Mouse (Mus musculus): ENCODE results near the gene Fgfr3. TPM values are rescaled to one million over a fixed set of nuclear protein-coding genes. Genes with fewer than 3 reads are reported as not detected.

Gene Fgfr3
- polyA plus RNA-seq, 1 experiment: 4.3 TPM

DNA sequence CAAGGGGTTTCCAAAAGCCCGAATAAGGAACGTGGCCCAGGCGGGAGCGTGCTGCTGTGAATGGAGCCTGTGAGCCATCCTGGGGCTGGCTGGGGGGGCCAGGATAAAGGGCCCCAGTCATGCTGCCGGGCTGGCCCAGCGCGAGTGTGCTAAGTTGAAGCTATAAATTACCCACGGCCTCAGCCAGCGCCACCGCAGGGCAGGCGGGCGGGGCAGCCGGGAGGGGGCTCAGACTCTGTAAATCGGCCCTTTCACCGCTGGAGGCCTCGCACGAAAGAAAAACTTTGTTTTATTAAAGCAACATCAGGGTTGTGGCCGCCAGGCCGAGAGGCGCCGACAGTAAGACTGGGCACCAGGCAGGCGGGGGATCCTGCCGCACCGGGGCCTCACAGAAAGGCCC, 29.1 kb upstream of the Fgfr3 start:
- Histone ChIP-seq H3K27ac (ENCODE audit: control insufficient read depth, insufficient read depth, low read depth, low read length) (no peak overlapping the region), H3K36me3 (ENCODE audit: control insufficient read depth, insufficient read depth, low read length) (no peaks in the 10 kb centered on the region), H3K27me3 (ENCODE audit: control insufficient read depth, insufficient read depth, low read length) (no peaks in the 10 kb centered on the region), H3K4me3 (ENCODE audit: control insufficient read depth, low read depth, low read length) (no peak overlapping the region), H3K4me1 (ENCODE audit: control insufficient read depth, insufficient read depth, low read length) (peaks cover 26% of the 10 kb centered on the region)
- no peak for TF ChIP-seq CTCF (IDR thresholded peaks at IDR 0.05; ENCODE audit: control insufficient read depth, insufficient read depth, insufficient replicate concordance, low read depth, low read length)
- no peak for TF ChIP-seq POLR2A (IDR thresholded peaks at IDR 0.05; ENCODE audit: control insufficient read depth, low read depth, low read length)

DNA sequence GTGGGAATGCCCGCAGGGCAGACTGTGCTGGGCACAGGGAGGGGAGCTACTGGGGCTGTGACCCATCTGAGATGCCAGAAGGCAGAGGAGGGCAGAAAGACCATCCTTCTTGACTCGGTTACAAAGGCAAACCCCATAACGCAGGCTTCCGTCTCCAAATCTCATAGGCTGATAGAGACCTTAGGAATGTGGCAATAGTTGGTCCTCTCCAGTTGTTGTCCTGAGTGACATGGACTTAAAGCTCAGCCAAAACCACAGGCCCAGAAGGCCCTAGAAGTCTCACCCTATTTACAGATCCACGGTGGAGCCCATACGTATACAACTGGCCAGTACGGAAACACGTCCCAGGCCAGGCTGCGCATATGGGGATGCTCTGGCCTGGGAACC, 27.0 kb upstream of the Fgfr3 start:
- H3K4me3 ChIP-seq (ENCODE audit: control insufficient read depth, low read depth, low read length): no peak overlapping the region
- H3K4me1 ChIP-seq (ENCODE audit: control insufficient read depth, insufficient read depth, low read length): peaks cover 26% of the 10 kb centered on the region
- no peaks in the 10 kb centered on the region for H3K27me3 ChIP-seq (ENCODE audit: control insufficient read depth, insufficient read depth, low read length)
- H3K27ac ChIP-seq (ENCODE audit: control insufficient read depth, insufficient read depth, low read depth, low read length): no peak overlapping the region
- no peaks in the 10 kb centered on the region for H3K36me3 ChIP-seq (ENCODE audit: control insufficient read depth, insufficient read depth, low read length)
- TF ChIP-seq CTCF (IDR thresholded peaks at IDR 0.05; ENCODE audit: control insufficient read depth, insufficient read depth, insufficient replicate concordance, low read depth, low read length) (no peak), POLR2A (IDR thresholded peaks at IDR 0.05; ENCODE audit: control insufficient read depth, low read depth, low read length) (no peak)

DNA sequence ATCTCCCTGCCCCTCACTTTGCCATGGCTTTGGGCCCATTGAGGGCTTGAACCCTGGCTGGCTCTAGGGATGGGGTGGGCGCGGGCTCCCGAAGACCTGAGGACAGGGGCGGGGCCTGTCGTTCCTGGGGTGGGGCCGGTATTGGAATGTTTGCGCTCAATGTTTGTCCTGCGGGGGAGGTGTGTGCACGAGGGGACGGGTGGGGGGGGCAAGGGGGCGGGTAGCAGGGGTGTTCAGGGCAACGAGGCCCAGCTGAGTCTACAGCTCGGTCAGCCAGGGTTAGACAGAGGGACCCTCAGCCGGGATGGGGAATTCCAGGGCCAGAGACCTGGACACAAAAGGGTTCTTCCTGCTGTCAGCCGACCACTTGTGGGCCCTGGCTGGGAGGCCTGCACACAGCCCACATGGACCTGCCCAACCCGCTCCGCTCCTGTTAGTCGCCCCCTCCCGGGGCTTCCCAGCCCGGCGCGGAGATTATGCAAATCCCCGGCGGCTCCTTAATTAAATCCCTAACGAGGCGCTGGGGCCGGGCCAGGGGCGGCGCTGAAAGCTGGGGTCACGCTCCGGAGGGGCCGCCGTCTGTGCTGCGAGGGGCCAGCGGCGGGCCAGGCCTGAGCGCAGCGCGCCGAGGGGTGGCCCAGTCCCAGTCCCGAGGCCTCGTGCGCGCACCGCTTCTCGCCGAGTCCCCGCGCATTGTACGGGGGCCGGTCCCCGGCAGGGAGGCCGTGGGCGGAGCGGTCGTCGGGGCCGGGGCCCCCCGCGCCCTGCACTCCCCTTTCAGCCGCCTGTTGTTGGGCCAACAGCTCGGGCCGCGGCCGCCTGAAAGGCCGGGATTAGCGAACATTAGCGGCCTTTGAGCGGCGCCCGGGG, 26.4 kb upstream of the Fgfr3 start:
- H3K4me1 ChIP-seq (ENCODE audit: control insufficient read depth, insufficient read depth, low read length): peaks cover 26% of the 10 kb centered on the region
- H3K4me3 ChIP-seq (ENCODE audit: control insufficient read depth, low read depth, low read length): peak overlapping the region; percentile 70
- no peaks in the 10 kb centered on the region for H3K36me3 ChIP-seq (ENCODE audit: control insufficient read depth, insufficient read depth, low read length)
- no peak overlapping the region for H3K27ac ChIP-seq (ENCODE audit: control insufficient read depth, insufficient read depth, low read depth, low read length)
- no peaks in the 10 kb centered on the region for H3K27me3 ChIP-seq (ENCODE audit: control insufficient read depth, insufficient read depth, low read length)
- TF ChIP-seq POLR2A (IDR thresholded peaks at IDR 0.05; ENCODE audit: control insufficient read depth, low read depth, low read length): no peak
- TF ChIP-seq CTCF (IDR thresholded peaks at IDR 0.05; ENCODE audit: control insufficient read depth, insufficient read depth, insufficient replicate concordance, low read depth, low read length): no peak

DNA sequence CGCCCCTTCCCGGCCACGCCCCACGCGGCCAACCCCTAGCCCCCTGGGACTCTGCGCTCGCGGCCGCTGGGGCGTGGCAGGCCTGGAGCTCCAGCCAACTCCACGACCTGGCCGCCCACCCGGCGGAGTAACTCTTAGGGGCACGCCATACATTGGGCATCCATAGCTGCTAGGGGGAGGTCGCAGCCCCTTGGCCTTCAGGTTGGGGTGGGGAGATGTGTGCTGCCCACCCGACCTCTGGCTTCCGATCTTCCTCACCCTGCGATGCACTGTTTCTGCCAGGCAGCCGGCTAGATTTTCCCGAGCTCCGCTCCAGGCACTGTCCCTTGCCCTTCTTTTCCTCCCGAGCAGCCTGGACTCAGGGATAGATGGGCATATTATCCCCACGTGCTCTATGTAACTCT, 25.8 kb upstream of the Fgfr3 start:
- H3K27ac ChIP-seq (ENCODE audit: control insufficient read depth, insufficient read depth, low read depth, low read length): no peak overlapping the region
- H3K4me1 ChIP-seq (ENCODE audit: control insufficient read depth, insufficient read depth, low read length): peaks cover 26% of the 10 kb centered on the region
- H3K27me3 ChIP-seq (ENCODE audit: control insufficient read depth, insufficient read depth, low read length): no peaks in the 10 kb centered on the region
- no peaks in the 10 kb centered on the region for H3K36me3 ChIP-seq (ENCODE audit: control insufficient read depth, insufficient read depth, low read length)
- peak overlapping the region; percentile 70 for H3K4me3 ChIP-seq (ENCODE audit: control insufficient read depth, low read depth, low read length)
- no peak for TF ChIP-seq CTCF (IDR thresholded peaks at IDR 0.05; ENCODE audit: control insufficient read depth, insufficient read depth, insufficient replicate concordance, low read depth, low read length)
- no peak for TF ChIP-seq POLR2A (IDR thresholded peaks at IDR 0.05; ENCODE audit: control insufficient read depth, low read depth, low read length)

DNA sequence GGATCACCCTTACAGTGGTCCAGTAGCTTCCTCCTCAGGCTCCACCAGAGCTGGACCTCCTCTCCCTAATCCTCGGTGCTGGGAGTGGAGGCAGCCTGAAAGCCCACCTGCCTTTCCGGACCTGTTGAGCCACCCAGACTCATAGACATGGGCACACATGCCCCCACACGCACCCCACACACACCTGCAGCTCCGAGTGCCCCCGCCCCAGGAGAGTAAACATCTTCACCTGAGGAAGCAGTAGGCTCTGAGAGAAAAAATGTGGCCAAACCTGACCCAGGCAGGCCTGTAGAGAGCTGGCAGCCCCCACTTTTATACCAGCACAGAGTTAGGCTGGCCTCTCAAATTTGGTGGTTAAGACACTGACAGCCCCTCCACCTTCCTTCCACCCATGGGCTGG, 25.0 kb upstream of the Fgfr3 start:
- TF ChIP-seq CTCF (IDR thresholded peaks at IDR 0.05; ENCODE audit: control insufficient read depth, insufficient read depth, insufficient replicate concordance, low read depth, low read length): no peak
- TF ChIP-seq POLR2A (IDR thresholded peaks at IDR 0.05; ENCODE audit: control insufficient read depth, low read depth, low read length): no peak
- Histone ChIP-seq H3K4me3 (ENCODE audit: control insufficient read depth, low read depth, low read length) (no peak overlapping the region), H3K4me1 (ENCODE audit: control insufficient read depth, insufficient read depth, low read length) (peaks cover 26% of the 10 kb centered on the region)

DNA sequence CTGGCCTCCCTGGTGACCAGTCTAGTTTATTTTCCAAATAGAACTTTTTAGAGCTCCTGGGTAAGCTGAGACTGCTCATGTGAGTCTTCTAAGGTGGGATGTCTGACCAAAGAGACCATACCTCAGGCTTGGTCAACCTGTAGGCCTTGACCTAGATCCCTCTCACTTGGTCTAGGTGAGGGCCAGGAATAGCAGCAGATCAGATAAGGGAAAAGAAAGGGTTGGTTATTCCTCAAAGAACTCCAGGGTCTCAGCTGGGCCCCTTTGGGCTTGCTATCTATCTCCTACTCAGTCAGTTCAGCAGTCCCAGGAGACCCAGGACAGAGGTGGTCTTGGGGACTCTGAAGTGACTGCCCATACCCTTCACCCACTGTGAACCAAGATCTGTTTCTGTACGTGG, 23.9 kb upstream of the Fgfr3 start:
- Histone ChIP-seq H3K36me3 (ENCODE audit: control insufficient read depth, insufficient read depth, low read length) (no peaks in the 10 kb centered on the region), H3K27me3 (ENCODE audit: control insufficient read depth, insufficient read depth, low read length) (no peaks in the 10 kb centered on the region), H3K27ac (ENCODE audit: control insufficient read depth, insufficient read depth, low read depth, low read length) (no peak overlapping the region), H3K4me1 (ENCODE audit: control insufficient read depth, insufficient read depth, low read length) (peaks cover 21% of the 10 kb centered on the region), H3K4me3 (ENCODE audit: control insufficient read depth, low read depth, low read length) (no peak overlapping the region)
- no peak for TF ChIP-seq CTCF (IDR thresholded peaks at IDR 0.05; ENCODE audit: control insufficient read depth, insufficient read depth, insufficient replicate concordance, low read depth, low read length)
- no peak for TF ChIP-seq POLR2A (IDR thresholded peaks at IDR 0.05; ENCODE audit: control insufficient read depth, low read depth, low read length)

More for the DNA sequence above, 25.0 kb upstream of the Fgfr3 start:
- Histone ChIP-seq H3K36me3 (ENCODE audit: control insufficient read depth, insufficient read depth, low read length) (no peaks in the 10 kb centered on the region), H3K27me3 (ENCODE audit: control insufficient read depth, insufficient read depth, low read length) (no peaks in the 10 kb centered on the region), H3K27ac (ENCODE audit: control insufficient read depth, insufficient read depth, low read depth, low read length) (no peak overlapping the region)

DNA sequence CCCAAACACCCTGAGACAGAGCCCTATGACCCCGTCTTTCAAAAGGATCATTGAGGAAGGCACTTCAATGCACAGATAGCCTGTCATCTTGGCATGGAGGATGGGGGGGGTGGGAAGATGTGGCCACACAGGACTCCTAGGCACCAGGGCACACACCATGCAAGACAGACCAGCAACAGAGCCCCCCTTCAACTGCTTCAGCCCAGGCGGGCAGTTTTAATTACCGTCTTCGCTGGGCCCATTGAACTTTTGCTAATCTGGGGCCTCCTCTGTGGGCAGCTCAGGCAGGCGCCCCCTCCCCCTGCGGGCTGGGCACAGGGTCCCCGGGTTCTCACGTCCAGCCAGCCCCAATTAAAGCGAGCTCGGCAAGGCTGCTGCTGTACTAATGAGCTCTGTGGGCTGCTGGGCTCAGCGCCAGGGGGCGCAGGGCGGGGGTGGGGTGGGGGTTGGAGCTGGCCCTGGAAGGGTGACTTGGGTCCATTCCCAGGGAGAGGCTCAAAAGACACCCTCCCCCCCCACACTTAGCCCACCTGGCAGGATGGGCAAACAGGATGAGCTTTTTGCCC, 23.4 kb upstream of the Fgfr3 start:
- H3K4me3 ChIP-seq (ENCODE audit: control insufficient read depth, low read depth, low read length): no peak overlapping the region
- TF ChIP-seq CTCF (IDR thresholded peaks at IDR 0.05; ENCODE audit: control insufficient read depth, insufficient read depth, insufficient replicate concordance, low read depth, low read length) (no peak), POLR2A (IDR thresholded peaks at IDR 0.05; ENCODE audit: control insufficient read depth, low read depth, low read length) (no peak)
- H3K27me3 ChIP-seq (ENCODE audit: control insufficient read depth, insufficient read depth, low read length): no peaks in the 10 kb centered on the region
- no peak overlapping the region for H3K27ac ChIP-seq (ENCODE audit: control insufficient read depth, insufficient read depth, low read depth, low read length)
- H3K36me3 ChIP-seq (ENCODE audit: control insufficient read depth, insufficient read depth, low read length): no peaks in the 10 kb centered on the region
- H3K4me1 ChIP-seq (ENCODE audit: control insufficient read depth, insufficient read depth, low read length): peaks cover 18% of the 10 kb centered on the region

Measured in testis, adult 2 months (tissue).